Mouse (Mus musculus): ENCODE results near the gene Gm49333. TPM values are rescaled to one million over a fixed set of nuclear protein-coding genes. Genes with fewer than 3 reads are reported as not detected.

Gm49333 gene
- polyA plus RNA-seq, 1 experiment, result not detected

DNA sequence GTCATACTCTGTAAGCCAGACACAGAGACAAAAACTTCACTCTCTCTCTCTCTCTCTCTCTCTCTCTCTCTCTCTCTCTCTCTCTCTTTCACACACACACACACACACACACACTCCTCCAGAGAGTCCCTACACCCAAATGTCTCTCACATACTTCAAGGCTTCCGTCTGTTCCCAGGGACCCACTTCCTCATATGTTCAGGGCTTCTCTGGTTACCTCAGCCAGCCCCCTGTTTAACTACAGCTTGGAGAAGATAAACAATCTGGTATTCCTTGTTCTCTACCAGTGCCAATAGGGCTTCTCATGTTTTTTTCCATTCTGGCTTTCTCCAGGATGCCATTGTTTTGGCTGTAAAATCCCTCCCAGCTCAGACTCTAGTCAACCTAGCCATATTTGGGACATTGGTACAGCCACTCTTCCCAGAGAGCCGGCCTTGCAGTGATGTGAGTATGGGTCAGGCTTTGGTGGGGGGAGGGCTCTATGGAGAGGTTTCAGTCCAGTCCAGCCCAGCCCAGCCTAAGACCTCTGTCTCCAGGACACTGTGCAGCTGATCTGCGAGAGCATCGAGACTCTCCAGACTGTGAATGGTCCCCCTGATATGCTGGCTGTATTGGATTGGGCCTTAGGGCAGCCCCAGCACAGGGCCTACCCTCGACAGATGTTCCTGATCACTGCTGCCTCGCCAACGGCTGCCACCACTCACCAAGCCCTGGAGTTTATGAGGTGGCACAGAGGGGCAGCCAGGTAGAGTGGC, 14.5 kb upstream of the Gm49333 start:
- Histone ChIP-seq H3K4me3 (ENCODE audit: insufficient read depth, low read depth, low read length) (no peak overlapping the region), H3K4me1 (ENCODE audit: control insufficient read depth, insufficient read depth, low read length) (no peaks in the 10 kb centered on the region), H3K27ac (ENCODE audit: insufficient read depth, low read depth, low read length) (no peak overlapping the region)
- TF ChIP-seq CTCF (IDR thresholded peaks at IDR 0.05; ENCODE audit: insufficient read depth, low read depth, low read length) (no peak), POLR2A (IDR thresholded peaks at IDR 0.05; ENCODE audit: insufficient read depth, low read depth, low read length) (no peak)
- 76% methylated on average over 7 of the region's 7 CpGs for WGBS

GRCm38 (mm10) chr16:20600511-20600910, 10.9 kb upstream of the Gm49333 start:
- WGBS, result 61% methylated on average over 5 of the region's 5 CpGs
- H3K4me3 ChIP-seq (ENCODE audit: insufficient read depth, low read depth, low read length), result no peak overlapping the region
- TF ChIP-seq CTCF (IDR thresholded peaks at IDR 0.05; ENCODE audit: insufficient read depth, low read depth, low read length) (no peak), POLR2A (IDR thresholded peaks at IDR 0.05; ENCODE audit: insufficient read depth, low read depth, low read length) (no peak)

DNA sequence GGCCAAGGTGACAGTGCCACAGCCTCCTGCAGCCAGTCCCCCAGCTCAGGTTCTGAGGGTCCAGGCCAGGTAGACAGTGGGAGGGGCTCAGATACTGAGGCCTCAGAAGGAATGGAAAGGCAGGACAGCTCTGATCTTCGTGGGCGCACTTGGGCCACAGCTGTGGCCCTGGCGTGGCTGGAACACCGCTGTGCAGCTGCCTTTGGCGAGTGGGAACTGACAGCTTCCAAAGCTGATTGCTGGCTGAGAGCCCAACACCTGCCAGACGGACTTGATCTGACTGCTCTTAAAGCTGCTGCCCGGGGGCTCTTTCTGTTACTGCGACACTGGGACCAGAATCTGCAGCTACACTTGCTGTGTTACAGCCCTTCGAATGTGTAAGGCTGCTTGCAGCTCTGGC, 6.7 kb upstream of the Gm49333 start:
- Histone ChIP-seq H3K4me1 (ENCODE audit: control insufficient read depth, insufficient read depth, low read length) (no peaks in the 10 kb centered on the region), H3K4me3 (ENCODE audit: insufficient read depth, low read depth, low read length) (no peak overlapping the region), H3K27ac (ENCODE audit: insufficient read depth, low read depth, low read length) (no peak overlapping the region)
- TF ChIP-seq CTCF (IDR thresholded peaks at IDR 0.05; ENCODE audit: insufficient read depth, low read depth, low read length) (no peak), POLR2A (IDR thresholded peaks at IDR 0.05; ENCODE audit: insufficient read depth, low read depth, low read length) (no peak)
- 32% methylated on average over 9 of the region's 9 CpGs for WGBS

More at GRCm38 (mm10) chr16:20600511-20600910, 10.9 kb upstream of the Gm49333 start:
- Histone ChIP-seq H3K27ac (ENCODE audit: insufficient read depth, low read depth, low read length) (no peak overlapping the region), H3K4me1 (ENCODE audit: control insufficient read depth, insufficient read depth, low read length) (no peaks in the 10 kb centered on the region)

- no peaks in the 10 kb centered on the region for H3K4me1 ChIP-seq (ENCODE audit: control insufficient read depth, insufficient read depth, low read length)
- peak overlapping the region; percentile 72 for H3K27ac ChIP-seq (ENCODE audit: insufficient read depth, low read depth, low read length)
- peak overlapping the region; percentile 93 for H3K4me3 ChIP-seq (ENCODE audit: insufficient read depth, low read depth, low read length)
- WGBS, result under 1% methylated on average over 28 of the region's 28 CpGs
- TF ChIP-seq CTCF (IDR thresholded peaks at IDR 0.05; ENCODE audit: insufficient read depth, low read depth, low read length) (no peak), POLR2A (IDR thresholded peaks at IDR 0.05; ENCODE audit: insufficient read depth, low read depth, low read length) (peak; percentile 94)
These were observed 681 bp upstream of the Gm49333 start for GRCm38 (mm10) chr16:20610501-20611356.

- WGBS, result 1% methylated on average over 81 of the region's 83 CpGs
- TF ChIP-seq POLR2A (IDR thresholded peaks at IDR 0.05; ENCODE audit: insufficient read depth, low read depth, low read length), result no peak
- TF ChIP-seq CTCF (IDR thresholded peaks at IDR 0.05; ENCODE audit: insufficient read depth, low read depth, low read length), result no peak
- Histone ChIP-seq H3K4me1 (ENCODE audit: control insufficient read depth, insufficient read depth, low read length) (peaks cover 19% of the 10 kb centered on the region), H3K4me3 (ENCODE audit: insufficient read depth, low read depth, low read length) (peak overlapping the region; percentile 77), H3K27ac (ENCODE audit: insufficient read depth, low read depth, low read length) (no peak overlapping the region)
These were observed 8.4 kb downstream of the Gm49333 start for GRCm38 (mm10) chr16:20619541-20620398.

- H3K4me1 ChIP-seq (ENCODE audit: control insufficient read depth, insufficient read depth, low read length), result peaks cover 19% of the 10 kb centered on the region
- WGBS, result under 1% methylated on average over 9 of the region's 9 CpGs
- no peak; the same call in 1 of the 2 replicates for TF ChIP-seq POLR2A (IDR thresholded peaks at IDR 0.05; ENCODE audit: insufficient read depth, low read depth, low read length)
- TF ChIP-seq CTCF (IDR thresholded peaks at IDR 0.05; ENCODE audit: insufficient read depth, low read depth, low read length), result no peak
- H3K27ac ChIP-seq (ENCODE audit: insufficient read depth, low read depth, low read length), result no peak overlapping the region
- peak overlapping the region; percentile 77 for H3K4me3 ChIP-seq (ENCODE audit: insufficient read depth, low read depth, low read length)
These were observed 9.0 kb downstream of the Gm49333 start for GRCm38 (mm10) chr16:20620399-20620735.

DNA sequence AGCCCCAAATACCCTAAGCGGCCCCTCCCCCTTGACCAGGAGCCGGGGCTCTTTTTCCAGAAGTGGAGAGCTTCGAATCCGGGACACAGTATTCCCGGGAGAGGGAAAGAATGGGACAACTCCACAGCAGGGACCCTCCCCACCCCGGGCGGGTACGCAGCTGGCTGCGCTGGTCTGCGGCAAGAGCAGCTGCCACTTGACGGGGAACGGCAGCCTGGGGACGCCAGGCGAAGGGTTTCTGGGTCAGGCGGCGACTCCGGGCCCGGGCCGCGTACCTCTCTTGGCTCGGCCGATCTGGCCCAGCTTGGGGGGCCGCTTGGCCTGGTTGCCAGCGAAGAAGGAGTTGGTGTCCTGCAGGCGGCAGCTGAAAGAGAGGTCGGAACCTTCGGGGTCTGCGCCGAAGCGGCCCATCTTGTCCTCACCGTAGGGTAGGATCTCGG, 9.4 kb downstream of the Gm49333 start:
- TF ChIP-seq CTCF (IDR thresholded peaks at IDR 0.05; ENCODE audit: insufficient read depth, low read depth, low read length), result no peak
- TF ChIP-seq POLR2A (IDR thresholded peaks at IDR 0.05; ENCODE audit: insufficient read depth, low read depth, low read length), result no peak
- Histone ChIP-seq H3K27ac (ENCODE audit: insufficient read depth, low read depth, low read length) (0 out of 2 replicates have a peak overlapping the region, but pooled peaks have one; percentile 20), H3K4me1 (ENCODE audit: control insufficient read depth, insufficient read depth, low read length) (peaks cover 19% of the 10 kb centered on the region), H3K4me3 (ENCODE audit: insufficient read depth, low read depth, low read length) (peak overlapping the region; percentile 77)
- under 1% methylated on average over 32 of the region's 32 CpGs for WGBS

- under 1% methylated on average over 92 of the region's 92 CpGs for WGBS
These were observed 10.0 kb downstream of the Gm49333 start, which contains the start of gene Camk2n2 for GRCm38 (mm10) chr16:20621191-20621990. TSS of gene Camk2n2 (minus strand) at chr16:20621287.

More at GRCm38 (mm10) chr16:20621191-20621990, 10.0 kb downstream of the Gm49333 start, which contains the start of gene Camk2n2:
- peak within 1 kb of the TSS; percentile 20; the same call in 1 of the 2 replicates for H3K27ac ChIP-seq (ENCODE audit: insufficient read depth, low read depth, low read length)
- TF ChIP-seq CTCF (IDR thresholded peaks at IDR 0.05; ENCODE audit: insufficient read depth, low read depth, low read length) (no peak), POLR2A (IDR thresholded peaks at IDR 0.05; ENCODE audit: insufficient read depth, low read depth, low read length) (0 out of 2 replicates have a peak, but pooled peaks have one; percentile 16)
- H3K4me3 ChIP-seq (ENCODE audit: insufficient read depth, low read depth, low read length), result peak within 1 kb of the TSS; percentile 77
- peaks cover 19% of the 10 kb centered on the region for H3K4me1 ChIP-seq (ENCODE audit: control insufficient read depth, insufficient read depth, low read length)
